Mouse (Mus musculus) brain, embryonic 14.5 days (tissue): ENCODE results near the gene Trp73.

Source experiments
- CTCF ChIP-seq: fragments of 200-500 bp; IDR thresholded peaks from 2 replicates; pipeline ENCODE4 v1.5.1; 2012; ENCODE audit warnings: inconsistent platforms, mild to moderate bottlenecking, moderate library complexity, borderline replicate concordance; ENCODE audit not compliant: insufficient read depth, insufficient read length; ENCODE audit errors: extremely low read depth
- POLR2A ChIP-seq: fragments of 200-500 bp; IDR thresholded peaks from 2 replicates; pipeline ENCODE4 v1.6.1; 2012; ENCODE audit warnings: mild to moderate bottlenecking, inconsistent platforms, borderline replicate concordance; ENCODE audit not compliant: poor library complexity, insufficient read depth, insufficient read length, severe bottlenecking; ENCODE audit errors: extremely low read depth

DNA sequence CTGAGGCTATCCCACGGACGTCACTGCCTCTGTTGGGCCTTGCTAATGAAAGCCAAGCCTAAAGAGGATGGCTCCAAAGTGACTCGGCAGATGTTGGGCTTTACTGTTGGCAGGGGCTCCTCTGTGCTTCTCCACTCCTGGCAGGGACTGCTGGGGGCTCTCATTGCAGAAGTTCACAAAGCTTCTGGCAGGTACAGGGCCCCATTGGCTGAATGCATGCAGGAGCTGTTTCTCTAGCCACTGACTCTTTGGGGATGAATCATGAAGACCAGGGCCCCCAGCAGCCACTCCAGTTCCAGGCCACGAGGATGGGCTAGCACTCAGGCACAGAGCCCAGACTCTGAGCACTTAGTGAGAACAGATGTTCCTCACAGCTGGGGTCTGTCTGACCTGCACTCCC is 82.3 kb downstream of the Trp73 start:
- TF ChIP-seq CTCF (no peak), POLR2A (no peak)
